Mouse (Mus musculus) CH12.LX (cell line): ENCODE results near the gene Smc1b. TPM values are rescaled to one million over a fixed set of nuclear protein-coding genes. Genes with fewer than 3 reads are reported as not detected.

ENCODE experiments used
- DNase-seq: peaks from one replicate; pipeline ENCODE4 v3.0.0-alpha.2; 2013; ENCODE audit errors: extremely low read depth
- H3K27ac ChIP-seq: 2 replicates; pipeline ENCODE4 v1.5.1; 2012; ENCODE audit warnings: low read depth, mild to moderate bottlenecking, control low read depth, moderate library complexity; ENCODE audit not compliant: insufficient read depth
- H3K27me3 ChIP-seq: replicated peaks from 2 replicates; pipeline ENCODE3; 2012; ENCODE audit warnings: inconsistent platforms
- H3K36me3 ChIP-seq, 2 experiments: replicated peaks in 1 of 2; 2 replicates each; pipeline versions ENCODE3 to v1.6.1; 2012; ENCODE audit warnings: inconsistent platforms in 1 of 2, low read length in 1 of 2, mild to moderate bottlenecking in 1 of 2, mixed read lengths in 1 of 2, moderate library complexity in 1 of 2; ENCODE audit not compliant: control insufficient read depth in 1 of 2, insufficient read depth in 1 of 2
- H3K4me1 ChIP-seq, 2 experiments: 2 replicates each; pipeline ENCODE4 v1.6.1; 2012; ENCODE audit warnings: inconsistent platforms in 1 of 2, moderate library complexity in 1 of 2; ENCODE audit not compliant: insufficient read depth in 2 of 2, control insufficient read depth in 1 of 2
- H3K4me2 ChIP-seq: 2 replicates; pipeline ENCODE4 v1.6.1; 2012; ENCODE audit warnings: low read depth, mild to moderate bottlenecking, control low read depth; ENCODE audit not compliant: poor library complexity, insufficient read depth, severe bottlenecking
- H3K4me3 ChIP-seq, 3 experiments: fragments of 150-350 bp in 1 of 3; sonication (generic) in 1 of 3; replicated peaks in 1 of 3; 2 replicates each; pipeline versions ENCODE3 to v1.5.1; 2011 to 2012; ENCODE audit warnings: low read depth in 2 of 3, low read length in 2 of 3, mild to moderate bottlenecking in 2 of 3, moderate library complexity in 2 of 3, control low read depth in 1 of 3, improper control_type of control experiment in 1 of 3, inconsistent platforms in 1 of 3, mixed read lengths in 1 of 3; ENCODE audit not compliant: poor library complexity in 1 of 3
- H3K79me2 ChIP-seq: replicated peaks from 2 replicates; pipeline ENCODE4 v1.6.1; 2012; ENCODE audit warnings: mild to moderate bottlenecking, moderate library complexity; ENCODE audit not compliant: control insufficient read depth, poor library complexity, insufficient read depth, severe bottlenecking; ENCODE audit errors: extremely low read depth
- H3K9ac ChIP-seq: 2 replicates; pipeline ENCODE4 v1.6.1; 2012; ENCODE audit warnings: low read depth, mild to moderate bottlenecking, control low read depth, moderate library complexity; ENCODE audit not compliant: insufficient read depth
- H3K9me3 ChIP-seq: replicated peaks from 2 replicates; pipeline ENCODE3; 2012; ENCODE audit warnings: low read length, inconsistent platforms, mixed read lengths
- BHLHE40 ChIP-seq: IDR thresholded peaks from 2 replicates; pipeline ENCODE4 v1.6.1; 2011; ENCODE audit warnings: mild to moderate bottlenecking, low read depth, low read length, improper control_type of control experiment
- CHD2 ChIP-seq: IDR thresholded peaks from 2 replicates; pipeline ENCODE4 v1.6.1; 2011; ENCODE audit warnings: low read length, improper control_type of control experiment
- CTCF ChIP-seq, 2 experiments: IDR thresholded peaks in 1 of 2; conservative IDR thresholded peaks in 1 of 2; 2 replicates each; pipeline ENCODE4 v1.5.1; 2011 to 2012; ENCODE audit warnings: low read depth in 2 of 2, low read length in 2 of 2, improper control_type of control experiment in 1 of 2, inconsistent platforms in 1 of 2, mild to moderate bottlenecking in 1 of 2, moderate library complexity in 1 of 2
- ELF1 ChIP-seq: IDR thresholded peaks from 2 replicates; pipeline ENCODE4 v1.6.1; 2014; ENCODE audit warnings: low read depth, mild to moderate bottlenecking, inconsistent platforms, low read length, improper control_type of control experiment
- EP300 ChIP-seq: IDR thresholded peaks from 2 replicates; pipeline ENCODE4 v1.6.1; 2011; ENCODE audit warnings: low read length, improper control_type of control experiment
- ETS1 ChIP-seq: conservative IDR thresholded peaks from 2 replicates; pipeline ENCODE4 v1.6.1; 2012; ENCODE audit warnings: low read depth, mild to moderate bottlenecking, inconsistent platforms, low read length, improper control_type of control experiment, moderate library complexity
- JUN ChIP-seq: IDR thresholded peaks from 2 replicates; pipeline ENCODE4 v1.6.1; 2011; ENCODE audit warnings: low read depth, mild to moderate bottlenecking, low read length, improper control_type of control experiment, moderate library complexity; ENCODE audit not compliant: insufficient read depth
- MAFK ChIP-seq: IDR thresholded peaks from 2 replicates; pipeline ENCODE4 v1.6.1; 2011; ENCODE audit warnings: low read length, improper control_type of control experiment; ENCODE audit not compliant: insufficient replicate concordance
- MAX ChIP-seq: IDR thresholded peaks from 2 replicates; pipeline ENCODE4 v1.6.1; 2011; ENCODE audit warnings: low read length, improper control_type of control experiment
- MAZ ChIP-seq: IDR thresholded peaks from 2 replicates; pipeline ENCODE4 v1.6.1; 2012; ENCODE audit warnings: low read depth, mild to moderate bottlenecking, inconsistent platforms, low read length, improper control_type of control experiment, moderate library complexity
- MXI1 ChIP-seq: IDR thresholded peaks from 2 replicates; pipeline ENCODE4 v1.6.1; 2011; ENCODE audit warnings: mild to moderate bottlenecking, low read depth, low read length, improper control_type of control experiment
- PAX5 ChIP-seq: IDR thresholded peaks from 2 replicates; pipeline ENCODE4 v1.6.1; 2012; ENCODE audit warnings: low read length, inconsistent platforms, mixed read lengths
- POLR2A ChIP-seq: IDR thresholded peaks from 2 replicates; pipeline ENCODE4 v1.6.1; 2011; ENCODE audit warnings: low read depth, mild to moderate bottlenecking, improper control_type of control experiment, low read length
- POLR2AphosphoS2 ChIP-seq: IDR thresholded peaks from 2 replicates; pipeline ENCODE4 v1.6.1; 2011; ENCODE audit warnings: low read depth, low read length, improper control_type of control experiment
- RAD21 ChIP-seq: IDR thresholded peaks from 2 replicates; pipeline ENCODE4 v1.6.1; 2011; ENCODE audit warnings: low read depth, mild to moderate bottlenecking, low read length, improper control_type of control experiment, moderate library complexity
- SIN3A ChIP-seq: IDR thresholded peaks from 2 replicates; pipeline ENCODE4 v1.6.1; 2012; ENCODE audit warnings: low read length, improper control_type of control experiment, inconsistent platforms
- TBP ChIP-seq: conservative IDR thresholded peaks from 2 replicates; pipeline ENCODE4 v1.6.1; 2011; ENCODE audit warnings: low read depth, low read length, improper control_type of control experiment
- TCF12 ChIP-seq: IDR thresholded peaks from 2 replicates; pipeline ENCODE4 v1.6.1; 2014; ENCODE audit warnings: low read depth, mild to moderate bottlenecking, inconsistent platforms, low read length, improper control_type of control experiment
- USF1 ChIP-seq: IDR thresholded peaks from 2 replicates; pipeline ENCODE4 v1.6.1; 2014; ENCODE audit warnings: low read depth, mild to moderate bottlenecking, inconsistent platforms, low read length, improper control_type of control experiment
- ZC3H11A ChIP-seq: IDR thresholded peaks from 2 replicates; pipeline ENCODE4 v1.6.1; 2012; ENCODE audit warnings: low read depth, mild to moderate bottlenecking, inconsistent platforms, low read length, improper control_type of control experiment
- ZNF384 ChIP-seq: IDR thresholded peaks from 2 replicates; pipeline ENCODE4 v1.6.1; 2012; ENCODE audit warnings: low read depth, low read length, improper control_type of control experiment, inconsistent platforms
- dilution Hi-C: fragments of 300-500 bp; cut with MboI; formaldehyde crosslinking; loops from 2 replicates; pipeline ENCODE4 v1.14.3; 2020; ENCODE audit warnings: low sequenced_read_pairs; ENCODE audit not compliant: extremely low pct_unique_long_range_greater_than_20kb, extremely low pct_ligation_motif_present
- in situ Hi-C: fragments of 300-500 bp; cut with MboI; formaldehyde crosslinking; loops from 3 replicates; pipeline ENCODE4 v1.14.3; 2019; ENCODE audit warnings: low sequenced_read_pairs, low pct_ligation_motif_present, low pct_unique_long_range_greater_than_20kb, mixed read lengths
- polyA plus RNA-seq: library from polyadenylated mRNA; unstranded; fragments of >175 nt; gene quantifications from 2 replicates; pipeline ENCODE4 v1.2.1, GENCODE M21; 2012; ENCODE audit warnings: low read depth; ENCODE audit not compliant: insufficient read length
- total RNA-seq, 2 experiments: library from RNA; depleted of rRNA; stranded (reverse); fragments of 300-350 nt in 1 of 2; fragments of >200 nt in 1 of 2; gene quantifications; 2 replicates each; pipeline ENCODE4 v1.2.3; 2012 to 2014

Smc1b gene
- total and polyA plus RNA-seq, 3 experiments, result not detected

GRCm38 (mm10) chr15:85179528-85180180, 47.9 kb upstream of the Smc1b start:
- Histone ChIP-seq H3K79me2 (no peaks in the 10 kb centered on the region), H3K27me3 (peaks cover 79% of the 10 kb centered on the region), H3K36me3 (no peaks in the 10 kb centered on the region), H3K9ac (no peak overlapping the region), H3K4me3 (no peak overlapping the region), H3K4me2 (no peak overlapping the region), H3K9me3 (peaks cover 12% of the 10 kb centered on the region), H3K27ac (no peak overlapping the region), H3K4me1 (no peaks in the 10 kb centered on the region)
- TF ChIP-seq BHLHE40, result no peak
- no peak for TF ChIP-seq MAX
- no peak for TF ChIP-seq ETS1
- no peak for TF ChIP-seq MAFK
- TF ChIP-seq CHD2, result no peak
- TF ChIP-seq RAD21, result no peak
- no peak for TF ChIP-seq TCF12
- TF ChIP-seq PAX5, result no peak
- TF ChIP-seq CTCF (conservative IDR thresholded peaks at IDR 0.05 in 1 of 2, IDR thresholded peaks at IDR 0.05 in 1 of 2; ENCODE audit: low read depth in 2 of 2, low read length in 2 of 2), result no peak
- no peak for TF ChIP-seq ZNF384
- no peak for TF ChIP-seq POLR2AphosphoS2
- TF ChIP-seq JUN, result no peak
- TF ChIP-seq TBP, result no peak
- TF ChIP-seq ZC3H11A, result no peak
- no peak for TF ChIP-seq EP300
- TF ChIP-seq POLR2A, result no peak
- no peak for TF ChIP-seq SIN3A
- no peak for TF ChIP-seq USF1
- TF ChIP-seq ELF1, result no peak
- TF ChIP-seq MXI1, result no peak
- in situ Hi-C loops, result no loop called here
- DNase-seq, result no peak
- dilution Hi-C loops, result no loop called here

GRCm38 (mm10) chr15:85178172-85178571, 46.4 kb upstream of the Smc1b start:
- no peak overlapping the region for H3K4me3 ChIP-seq
- H3K9ac ChIP-seq, result no peak overlapping the region
- dilution Hi-C loops, result no loop called here
- H3K27ac ChIP-seq, result no peak overlapping the region
- no peaks in the 10 kb centered on the region for H3K36me3 ChIP-seq
- H3K4me1 ChIP-seq, result no peaks in the 10 kb centered on the region
- in situ Hi-C loops, result no loop called here
- H3K27me3 ChIP-seq, result peaks cover 78% of the 10 kb centered on the region
- H3K9me3 ChIP-seq, result peaks cover 12% of the 10 kb centered on the region
- H3K4me2 ChIP-seq, result no peak overlapping the region
- TF ChIP-seq JUN (no peak), MAZ (no peak), CTCF (conservative IDR thresholded peaks at IDR 0.05 in 1 of 2, IDR thresholded peaks at IDR 0.05 in 1 of 2; ENCODE audit: low read depth in 2 of 2, low read length in 2 of 2) (no peak)
- DNase-seq, result no peak
- H3K79me2 ChIP-seq, result no peaks in the 10 kb centered on the region
